Mouse (Mus musculus): ENCODE data around the gene Pank4.
A peak's percentile ranks its signal among the peaks of the same experiment; 100 is the strongest.

Gene Pank4

GRCm38 (mm10) chr4:154963901-154964580 is at the start of gene Pank4:
Gene Pank4 (plus strand): TSS chr4:154964123.
- DNase-seq (ENCODE audit: low read depth, low spot score): peak; percentile 89

GRCm38 (mm10) chr4:154914252-154914651 is 49.7 kb upstream of the Pank4 start:
- no peak for DNase-seq (ENCODE audit: low read depth, low spot score)

GRCm38 (mm10) chr4:154914707-154915106 is 49.2 kb upstream of the Pank4 start:
- no peak for DNase-seq (ENCODE audit: low read depth, low spot score)

- DNase-seq (ENCODE audit: low read depth, low spot score): no peak
Measured at GRCm38 (mm10) chr4:154915286-154915685, 48.6 kb upstream of the Pank4 start.

GRCm38 (mm10) chr4:154916662-154917061 is 47.3 kb upstream of the Pank4 start:
- DNase-seq (ENCODE audit: low read depth, low spot score): no peak

GRCm38 (mm10) chr4:154922291-154922690 is 41.6 kb upstream of the Pank4 start:
- DNase-seq (ENCODE audit: low read depth, low spot score): no peak

- no peak for DNase-seq (ENCODE audit: low read depth, low spot score)
Measured at GRCm38 (mm10) chr4:154922931-154923330, 41.0 kb upstream of the Pank4 start.

- DNase-seq (ENCODE audit: low read depth, low spot score): peak; percentile 65
Measured at GRCm38 (mm10) chr4:154925413-154925812, 38.5 kb upstream of the Pank4 start.

GRCm38 (mm10) chr4:154926969-154927898 is 36.7 kb upstream of the Pank4 start:
- no peak for DNase-seq (ENCODE audit: low read depth, low spot score)

- no peak for DNase-seq (ENCODE audit: low read depth, low spot score)
Measured at GRCm38 (mm10) chr4:154927899-154928337, 36.0 kb upstream of the Pank4 start.

- DNase-seq (ENCODE audit: low read depth, low spot score): no peak
Measured at GRCm38 (mm10) chr4:154928395-154929087, 35.4 kb upstream of the Pank4 start, which contains the start of gene Tnfrsf14. Gene Tnfrsf14 (minus strand): TSS chr4:154928563.

- DNase-seq (ENCODE audit: low read depth, low spot score): no peak
Measured at GRCm38 (mm10) chr4:154929088-154929660, 34.7 kb upstream of the Pank4 start.

GRCm38 (mm10) chr4:154933306-154933907 is 30.5 kb upstream of the Pank4 start:
- no peak for DNase-seq (ENCODE audit: low read depth, low spot score)

GRCm38 (mm10) chr4:154934800-154935199 is 29.1 kb upstream of the Pank4 start:
- DNase-seq (ENCODE audit: low read depth, low spot score): no peak

GRCm38 (mm10) chr4:154935788-154936187 is 28.1 kb upstream of the Pank4 start:
- peak; percentile 48 for DNase-seq (ENCODE audit: low read depth, low spot score)

- no peak for DNase-seq (ENCODE audit: low read depth, low spot score)
Measured at GRCm38 (mm10) chr4:154936542-154937255, 27.2 kb upstream of the Pank4 start.

GRCm38 (mm10) chr4:154937746-154938145 is 26.2 kb upstream of the Pank4 start:
- DNase-seq (ENCODE audit: low read depth, low spot score): no peak

GRCm38 (mm10) chr4:154940156-154940555 is 23.8 kb upstream of the Pank4 start:
- no peak for DNase-seq (ENCODE audit: low read depth, low spot score)

GRCm38 (mm10) chr4:154941831-154942230 is 22.1 kb upstream of the Pank4 start:
- no peak for DNase-seq (ENCODE audit: low read depth, low spot score)

GRCm38 (mm10) chr4:154942632-154943322 is 21.1 kb upstream of the Pank4 start:
- peak; percentile 88 for DNase-seq (ENCODE audit: low read depth, low spot score)
